Mouse (Mus musculus) left cerebral cortex, adult 18-20 months (tissue): ENCODE measurements around the gene Fzd7. TPM values are rescaled to one million over a fixed set of nuclear protein-coding genes. Genes with fewer than 3 reads are reported as not detected.

Source experiments
- total RNA-seq, 2 experiments: library from RNA; stranded (reverse); gene quantifications; 2 replicates each; pipeline ENCODE4 v1.2.3; 2021

The Fzd7 gene
- total RNA-seq, 2 experiments from 2014 or later = 7.3 to 8.1 TPM

Other genes starting within 250 kb of the Fzd7 start
- 10 to 100 TPM; 35.5 to 36.1 TPM for gene Als2, start 245.2 kb upstream of the Fzd7 start, total RNA-seq
- gene Cdk15, start 225.5 kb upstream of the Fzd7 start, total RNA-seq = under 1 TPM; 0.42 to 0.44 TPM
- gene Gm973, start 33.8 kb downstream of the Fzd7 start, total RNA-seq = 10 to 100 TPM; 13.0 to 13.9 TPM
- 100 to 1,000 TPM; 123 to 129 TPM for gene Sumo1, start 188.4 kb downstream of the Fzd7 start, total RNA-seq
- gene Nop58, start 202.5 kb downstream of the Fzd7 start, total RNA-seq = 10 to 100 TPM; 54.9 to 60.2 TPM